Mouse (Mus musculus) heart, adult 9 months (tissue): ENCODE results near the gene Ttc39d.
"Not testable (repeated sequence)": the region's sequence is repeated elsewhere in the genome, so short reads cannot be mapped to it uniquely, and the experiment has no call there.

Experiments used
- DNase-seq, 2 experiments: peaks; one replicate each; pipeline ENCODE4 v3.0.0; 2022; ENCODE audit warnings: low spot score in 2 of 2

Gene Ttc39d

GRCm38 (mm10) chr17:80193075-80193474, 14.2 kb upstream of the Ttc39d start:
- no peak for DNase-seq

- DNase-seq = no peak
Observed at GRCm38 (mm10) chr17:80199160-80199778, 8.0 kb upstream of the Ttc39d start.

DNA sequence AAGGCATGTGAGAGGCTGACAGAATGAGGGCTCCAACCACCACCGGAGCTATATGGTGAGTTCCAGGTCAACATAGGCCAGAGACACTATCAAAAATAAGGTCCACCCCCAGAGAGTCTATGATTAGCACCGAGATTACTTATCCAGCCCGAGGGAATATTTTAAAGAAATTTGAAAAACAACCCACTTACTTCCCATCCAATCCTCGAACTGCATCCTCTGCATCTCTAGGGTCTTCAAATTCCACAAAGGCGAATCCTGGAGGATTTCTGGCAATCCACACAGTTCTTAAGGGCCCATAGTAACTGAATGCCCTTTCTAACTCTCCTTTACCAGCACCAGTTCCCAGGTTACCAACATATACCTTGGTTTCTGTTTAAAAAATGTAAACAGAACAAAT, 1.6 kb upstream of the Ttc39d start:
- DNase-seq = no peak

GRCm38 (mm10) chr17:80206301-80206670, 974 bp upstream of the Ttc39d start:
- no peak for DNase-seq

GRCm38 (mm10) chr17:80213998-80214397, 6.7 kb downstream of the Ttc39d start:
- DNase-seq = not testable (repeated sequence)

- DNase-seq = no peak
Observed at GRCm38 (mm10) chr17:80220131-80220530, 12.9 kb downstream of the Ttc39d start.

- no peak for DNase-seq
Observed at GRCm38 (mm10) chr17:80221202-80221601, 13.9 kb downstream of the Ttc39d start.

DNA sequence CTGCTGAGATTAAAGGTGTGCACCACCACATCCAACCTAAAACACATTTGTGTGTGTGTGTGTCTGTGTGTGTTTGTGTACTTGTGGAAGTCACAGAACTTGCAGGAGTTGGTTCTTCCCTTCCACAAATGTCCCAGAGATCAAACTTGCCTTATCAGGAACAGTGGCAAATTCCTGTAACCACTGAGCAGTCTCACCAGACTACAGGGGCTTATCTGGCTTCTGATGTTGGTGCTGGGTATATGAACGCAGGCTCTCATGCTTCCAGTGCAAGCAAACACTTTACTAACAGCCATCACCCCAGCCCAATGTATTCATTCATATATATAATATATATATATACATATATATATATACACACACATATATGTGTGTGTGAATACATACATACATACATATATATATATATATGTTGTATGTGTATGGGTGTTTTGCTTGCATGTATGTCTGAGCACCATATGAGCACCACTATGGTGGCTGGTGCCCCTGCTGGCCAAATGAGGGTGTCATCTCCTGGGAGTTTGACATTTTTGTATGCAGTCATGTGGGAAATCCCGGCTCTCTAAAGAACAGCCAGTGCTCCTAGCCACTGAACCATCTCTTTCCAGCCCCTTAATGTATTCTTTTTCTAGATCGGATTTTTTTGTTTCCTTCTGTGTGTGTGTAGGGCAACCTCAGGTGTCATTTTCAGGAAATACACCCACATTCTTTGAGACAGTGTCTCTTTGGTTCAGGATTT, 14.8 kb downstream of the Ttc39d start:
- DNase-seq = no peak

DNA sequence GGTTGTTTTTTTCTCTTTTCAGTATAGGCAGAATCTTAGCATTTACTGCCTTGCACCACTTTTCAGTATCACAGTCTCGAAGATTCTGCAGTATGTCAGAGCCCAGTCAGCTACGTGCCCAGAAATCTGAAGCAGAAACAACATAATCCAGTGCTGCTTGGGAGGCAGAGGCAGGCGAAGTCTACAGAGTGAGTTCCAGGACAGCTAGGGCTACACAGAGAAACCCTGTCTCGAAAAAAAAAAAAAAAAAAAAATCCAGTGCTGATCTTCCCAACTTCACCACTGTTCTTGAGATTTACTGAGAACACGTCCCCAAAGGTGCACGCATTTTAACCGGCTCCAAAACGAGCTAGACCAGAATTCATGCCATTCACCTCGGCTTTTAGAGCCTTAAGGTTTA, 16.6 kb downstream of the Ttc39d start:
- no peak for DNase-seq

- DNase-seq = peak; percentile 84 to 86
Observed at GRCm38 (mm10) chr17:80224326-80225116, 17.3 kb downstream of the Ttc39d start, which contains the start of gene Gemin6. Gene Gemin6, plus strand, starts transcription at chr17:80224441.

DNA sequence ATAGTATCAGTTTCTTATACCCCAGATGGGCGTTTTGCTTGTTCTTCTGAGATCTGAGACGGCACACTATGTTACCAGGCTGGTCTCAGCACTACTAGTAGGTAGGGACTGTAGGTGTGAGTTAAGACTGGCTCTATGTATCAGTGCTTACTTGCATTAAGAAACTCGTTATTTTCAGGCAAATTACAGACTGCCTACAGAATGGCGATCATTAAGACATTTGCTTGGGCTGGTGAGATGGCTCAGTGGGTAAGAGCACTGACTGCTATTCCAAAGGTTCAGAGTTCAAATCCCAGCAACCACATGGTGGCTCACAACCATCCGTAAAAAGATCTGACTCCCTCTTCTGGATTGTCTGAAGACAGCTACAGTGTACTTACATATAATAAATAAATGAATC, 17.9 kb downstream of the Ttc39d start:
- not testable (repeated sequence) for DNase-seq

DNA sequence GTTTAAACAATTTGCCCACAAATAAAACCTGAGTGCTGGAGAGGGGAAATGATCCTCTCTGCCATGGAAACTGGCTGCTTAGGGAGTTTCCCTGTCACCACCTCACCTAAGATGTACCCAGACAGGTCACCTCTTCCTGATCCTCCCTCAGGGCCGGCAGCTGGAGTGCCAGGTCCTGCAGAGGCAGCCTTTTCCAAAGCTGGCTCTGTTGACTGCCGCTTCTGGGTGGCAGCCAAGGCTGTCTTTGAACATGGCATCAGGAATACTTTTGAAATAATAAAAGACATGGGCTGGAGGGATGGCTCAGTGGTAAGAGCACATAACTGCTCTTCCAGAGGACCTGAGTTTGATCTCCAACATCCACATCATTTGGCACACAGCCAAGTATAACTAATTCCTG, 22.1 kb downstream of the Ttc39d start:
- no peak for DNase-seq

DNA sequence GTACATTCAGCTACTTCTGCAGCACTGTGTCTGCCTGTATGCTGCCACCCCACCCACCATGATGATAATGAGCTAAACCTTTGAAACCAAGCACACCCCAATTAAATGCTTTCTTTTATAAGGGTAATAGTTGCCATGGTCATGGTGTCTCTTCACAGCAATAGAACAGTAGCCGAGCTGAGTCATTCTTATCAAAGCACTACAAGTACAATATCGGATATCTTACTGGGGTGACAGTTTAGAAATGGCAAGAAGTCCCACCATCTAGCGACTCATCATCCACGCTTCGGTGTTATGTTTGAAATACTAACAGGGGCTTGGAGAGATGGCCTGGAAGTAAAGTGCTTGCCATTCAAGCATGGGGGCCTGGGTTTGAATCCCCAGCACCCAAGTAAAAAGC, 26.6 kb downstream of the Ttc39d start:
- DNase-seq = no peak

DNA sequence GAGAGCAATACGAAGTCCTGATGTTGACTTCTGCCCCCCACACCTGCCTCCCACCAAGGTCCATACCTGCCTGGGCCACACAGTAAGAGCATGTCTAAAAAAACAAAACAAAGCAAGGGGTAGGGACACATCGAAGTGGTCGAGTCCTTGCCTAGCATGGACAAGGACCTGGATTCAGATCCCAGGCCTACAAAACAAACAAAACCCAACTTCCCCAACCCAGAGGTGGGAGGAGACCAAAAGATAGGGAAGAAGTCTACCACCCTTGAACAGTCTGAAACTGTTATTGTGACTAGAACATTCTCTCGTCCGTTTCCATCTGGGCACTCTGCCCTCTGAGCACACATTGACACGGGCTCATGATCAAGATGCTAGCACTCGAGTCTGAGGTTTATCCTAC, 27.1 kb downstream of the Ttc39d start:
- no peak for DNase-seq

DNA sequence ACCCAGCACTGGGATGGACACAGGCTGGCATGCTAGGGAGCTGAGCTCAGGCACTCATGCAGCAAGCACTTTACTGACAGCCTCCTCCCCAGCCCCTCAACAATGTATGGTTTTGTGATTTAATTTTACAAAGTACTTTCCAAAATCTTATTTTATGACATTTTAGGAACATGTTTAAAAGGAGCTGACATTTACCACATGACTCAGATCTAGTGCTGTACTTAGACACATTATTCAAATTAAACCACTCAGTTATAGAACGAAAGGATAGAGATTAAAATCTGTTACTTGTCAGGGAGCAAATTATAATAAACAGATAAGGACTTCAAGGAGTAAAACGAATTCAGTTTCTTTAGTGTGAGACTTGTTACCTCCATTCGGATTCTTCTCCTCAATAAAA, 28.2 kb downstream of the Ttc39d start:
- no peak for DNase-seq

GRCm38 (mm10) chr17:80236805-80237204, 29.5 kb downstream of the Ttc39d start:
- DNase-seq = no peak

- no peak for DNase-seq
Observed at GRCm38 (mm10) chr17:80237475-80237874, 30.2 kb downstream of the Ttc39d start.

GRCm38 (mm10) chr17:80241594-80241993, 34.3 kb downstream of the Ttc39d start:
- no peak for DNase-seq

DNA sequence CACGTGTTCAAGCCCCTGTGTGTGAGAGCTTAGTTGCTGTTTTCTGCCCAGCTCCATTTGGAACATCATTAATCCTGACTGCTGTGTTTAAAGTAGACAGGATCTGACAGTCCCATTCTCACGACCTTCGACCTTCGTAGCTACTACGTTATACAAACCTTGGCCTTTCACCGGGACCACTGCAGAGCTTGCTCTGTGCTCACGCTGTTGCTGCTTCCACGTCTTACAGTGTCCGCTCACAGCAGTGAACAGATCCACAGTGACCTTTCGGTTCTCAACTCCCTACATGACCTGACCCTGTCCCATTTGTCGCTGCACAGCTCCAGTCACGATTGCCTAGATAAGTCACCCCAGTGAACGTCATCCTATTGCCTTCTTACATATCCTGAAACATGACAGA, 35.9 kb downstream of the Ttc39d start:
- DNase-seq = no peak

DNA sequence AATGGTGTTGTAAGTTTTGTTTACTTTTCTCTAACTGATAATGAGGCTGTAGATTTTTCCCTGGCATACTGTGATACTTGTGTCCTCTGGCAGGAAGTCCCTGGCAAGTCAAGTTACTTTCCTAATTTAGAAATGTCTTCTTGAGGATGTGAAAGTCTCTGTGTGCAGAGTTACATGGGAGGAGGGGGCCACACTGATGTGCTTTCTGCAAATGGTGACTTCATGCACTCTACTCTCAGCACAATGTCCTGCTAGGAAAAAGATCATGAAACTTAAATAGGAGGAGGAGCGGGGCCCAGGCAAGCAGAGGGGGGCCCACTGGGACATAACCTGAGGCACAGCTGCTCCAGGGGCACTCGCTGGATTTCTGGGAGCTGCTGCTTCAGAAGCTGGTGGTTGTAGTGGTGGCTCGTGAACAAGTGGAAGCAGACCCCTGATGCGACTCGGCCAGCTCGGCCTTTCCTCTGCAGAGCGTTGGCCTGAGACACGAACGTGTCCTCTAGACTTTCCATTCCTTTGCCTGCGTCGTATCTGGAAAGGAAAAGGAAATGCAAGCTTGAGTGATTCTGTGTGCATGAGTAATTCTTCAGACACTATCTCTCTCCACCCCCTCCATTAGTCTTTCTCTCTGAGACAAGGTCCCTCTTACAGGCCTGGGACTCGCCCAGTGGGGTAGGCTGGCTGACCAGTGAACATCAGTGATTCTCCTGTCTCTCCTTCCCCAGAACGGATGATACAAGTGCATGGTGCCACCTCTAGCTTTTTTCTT, 45.7 kb downstream of the Ttc39d start:
- peak; percentile 10 to 15 for DNase-seq

- no peak for DNase-seq
Observed at GRCm38 (mm10) chr17:80254421-80254820, 47.2 kb downstream of the Ttc39d start.

GRCm38 (mm10) chr17:80255208-80255607, 47.9 kb downstream of the Ttc39d start:
- DNase-seq = peak; percentile 78 to 88
